Mouse (Mus musculus) heart, postnatal 0 days (tissue): ENCODE measurements at regions not wholly inside any gene's neighbourhood (a gene's known extent, or its start where the extent isn't known, plus 50 kb on each side); places are given as distances from the start of the nearest gene placed in this dataset.

ENCODE experiments used
- ATAC-seq: fragments of 200-750 bp; cut with Nextera tagmentation; 2 replicates; pipeline ENCODE4 v1.8.0; 2017; ENCODE audit warnings: low read depth, moderate number of reproducible peaks, moderate library complexity; ENCODE audit not compliant: insufficient read depth
- DNase-seq: peaks from one replicate; pipeline ENCODE4 v3.0.0-alpha.2; 2016; ENCODE audit warnings: low spot score
- H3K27ac ChIP-seq: fragments of 300-500 bp; sonication (generic); 2 replicates; pipeline ENCODE4 v1.5.1; 2014; ENCODE audit warnings: low read depth, mild to moderate bottlenecking
- H3K27me3 ChIP-seq: fragments of 300-500 bp; sonication (generic); 2 replicates; pipeline ENCODE4 v1.6.1; 2014; ENCODE audit warnings: low read length, mixed read lengths; ENCODE audit not compliant: control insufficient read depth, insufficient read depth
- H3K36me3 ChIP-seq: fragments of 300-500 bp; sonication (generic); replicated peaks from 2 replicates; pipeline ENCODE4 v1.6.1; 2014; ENCODE audit warnings: low read length, mixed read lengths; ENCODE audit not compliant: control insufficient read depth, insufficient read depth
- H3K4me1 ChIP-seq: fragments of 300-500 bp; sonication (generic); 2 replicates; pipeline ENCODE4 v1.6.1; 2014; ENCODE audit warnings: antibody characterized with exemption; ENCODE audit not compliant: control insufficient read depth, insufficient read depth
- H3K4me2 ChIP-seq: fragments of 300-500 bp; sonication (generic); 2 replicates; pipeline ENCODE4 v1.6.1; 2014; ENCODE audit warnings: low read depth, mild to moderate bottlenecking, low read length, moderate library complexity
- H3K4me3 ChIP-seq: fragments of 300-500 bp; sonication (generic); 2 replicates; pipeline ENCODE4 v1.5.1; 2014; ENCODE audit warnings: low read depth, low read length
- H3K9ac ChIP-seq: fragments of 300-500 bp; sonication (generic); replicated peaks from 2 replicates; pipeline ENCODE4 v1.6.1; 2014; ENCODE audit warnings: low read depth, low read length, mixed read lengths
- H3K9me3 ChIP-seq: fragments of 300-500 bp; sonication (generic); replicated peaks from 2 replicates; pipeline ENCODE4 v1.6.1; 2016; ENCODE audit warnings: low read length; ENCODE audit not compliant: control insufficient read depth
- CTCF ChIP-seq: IDR thresholded peaks from 2 replicates; pipeline ENCODE4 v1.5.1; 2016; ENCODE audit warnings: antibody characterized with exemption, control low read depth, low read depth
- EP300 ChIP-seq: IDR thresholded peaks from 2 replicates; pipeline ENCODE4 v1.6.1; 2016; ENCODE audit warnings: antibody characterized with exemption, low read depth
- WGBS: fragments of 180-500 bp; shearing (Covaris S2); extraction: QIAGEN DNeasy Blood & Tissue Kit; methylation state at CpG from one replicate; pipeline ENCODE4 v1.1.7; 2014; 5-methylcytosine and 5-hydroxymethylcytosine counted together

DNA sequence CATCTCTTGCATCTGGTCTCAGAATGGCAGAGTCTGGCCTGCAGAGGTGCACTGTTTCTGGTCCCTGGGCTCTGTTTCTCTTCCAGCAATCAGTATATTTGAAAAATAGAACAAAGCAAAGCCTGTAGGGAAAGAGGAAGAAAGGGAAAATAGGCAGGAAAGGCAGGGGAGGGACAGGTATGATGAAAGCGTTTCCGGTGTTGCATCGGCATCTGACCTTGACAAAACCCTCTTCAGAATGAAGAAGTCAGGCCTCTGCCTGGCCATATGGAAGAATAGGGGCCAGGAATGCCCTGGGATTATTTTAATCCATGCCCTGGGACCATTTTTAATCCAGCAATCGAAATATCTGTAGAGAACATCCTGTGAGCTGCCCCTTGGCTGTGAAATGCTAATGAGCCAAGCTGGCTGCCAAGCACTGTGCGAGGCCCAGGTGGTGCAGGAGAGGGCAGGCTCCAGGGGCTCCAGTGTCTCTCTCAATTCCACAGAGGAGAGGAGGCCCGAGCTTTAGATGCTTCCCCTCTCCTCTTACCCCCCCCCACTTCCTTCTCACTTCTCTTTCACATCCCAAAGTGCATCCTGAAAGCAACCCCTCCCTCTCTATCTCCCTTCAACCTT lies 136.7 kb downstream of the Cartpt start:
- Histone ChIP-seq H3K9ac (no peak overlapping the region), H3K4me2 (no peak overlapping the region), H3K27me3 (no peaks in the 10 kb centered on the region), H3K4me1 (0 out of 2 replicates have a peak, but pooled peaks cover 13% of the 10 kb centered on the region), H3K36me3 (no peaks in the 10 kb centered on the region), H3K9me3 (no peaks in the 10 kb centered on the region), H3K27ac (no peak overlapping the region), H3K4me3 (no peak overlapping the region)
- WGBS: 59% methylated on average over 6 of the region's 6 CpGs
- ATAC-seq (no peak), DNase-seq (no peak)
- no peak for TF ChIP-seq EP300
- no peak for TF ChIP-seq CTCF

GRCm38 (mm10) chr13:99761843-99762242 lies 139.0 kb downstream of the Cartpt start:
- no peak overlapping the region for H3K27ac ChIP-seq
- no peak overlapping the region for H3K4me3 ChIP-seq
- 0 out of 2 replicates have a peak, but pooled peaks cover 13% of the 10 kb centered on the region for H3K4me1 ChIP-seq
- DNase-seq (no peak), ATAC-seq (no peak)
- H3K9ac ChIP-seq: no peak overlapping the region
- H3K4me2 ChIP-seq: no peak overlapping the region
- 42% methylated on average over 9 of the region's 9 CpGs for WGBS
- H3K9me3 ChIP-seq: no peaks in the 10 kb centered on the region
- no peaks in the 10 kb centered on the region for H3K36me3 ChIP-seq
- H3K27me3 ChIP-seq: no peaks in the 10 kb centered on the region
- no peak for TF ChIP-seq EP300
- no peak for TF ChIP-seq CTCF

GRCm38 (mm10) chr13:99761423-99761822 lies 139.5 kb downstream of the Cartpt start:
- 0 out of 2 replicates have a peak, but pooled peaks cover 13% of the 10 kb centered on the region for H3K4me1 ChIP-seq
- no peaks in the 10 kb centered on the region for H3K36me3 ChIP-seq
- ATAC-seq (no peak), DNase-seq (no peak)
- TF ChIP-seq EP300: no peak
- TF ChIP-seq CTCF: no peak
- no peak overlapping the region for H3K27ac ChIP-seq
- H3K9me3 ChIP-seq: no peaks in the 10 kb centered on the region
- no peak overlapping the region for H3K9ac ChIP-seq
- H3K4me2 ChIP-seq: no peak overlapping the region
- H3K4me3 ChIP-seq: no peak overlapping the region
- no peaks in the 10 kb centered on the region for H3K27me3 ChIP-seq
- 6% methylated on average over 4 of the region's 4 CpGs for WGBS

DNA sequence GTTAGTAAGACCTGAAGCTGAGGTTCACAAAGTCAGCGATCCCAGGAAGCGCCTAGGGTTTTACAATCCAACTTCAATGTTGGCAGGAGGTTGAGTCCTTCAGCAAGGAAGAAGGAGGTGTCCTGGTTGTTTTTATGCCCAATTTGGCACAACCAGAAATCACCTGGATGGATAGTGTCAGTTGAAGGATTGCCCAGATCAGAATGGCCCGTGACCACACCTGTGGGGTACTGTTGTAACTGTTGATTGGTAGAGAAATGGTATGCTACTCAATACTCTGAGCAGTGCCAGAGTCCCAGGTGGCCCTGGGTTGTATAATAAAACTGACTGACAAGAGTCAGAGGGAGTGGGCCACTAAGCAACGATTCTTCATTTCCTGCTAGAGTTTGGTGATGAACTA lies 140.2 kb downstream of the Cartpt start:
- Histone ChIP-seq H3K4me2 (no peak overlapping the region), H3K9me3 (no peaks in the 10 kb centered on the region), H3K9ac (no peak overlapping the region), H3K27ac (no peak overlapping the region), H3K4me1 (0 out of 2 replicates have a peak, but pooled peaks cover 8% of the 10 kb centered on the region), H3K36me3 (no peaks in the 10 kb centered on the region), H3K4me3 (no peak overlapping the region), H3K27me3 (no peaks in the 10 kb centered on the region)
- 83% methylated on average over 4 of the region's 4 CpGs for WGBS
- DNase-seq: no peak
- TF ChIP-seq EP300: no peak
- no peak for TF ChIP-seq CTCF
- ATAC-seq: no peak

DNA sequence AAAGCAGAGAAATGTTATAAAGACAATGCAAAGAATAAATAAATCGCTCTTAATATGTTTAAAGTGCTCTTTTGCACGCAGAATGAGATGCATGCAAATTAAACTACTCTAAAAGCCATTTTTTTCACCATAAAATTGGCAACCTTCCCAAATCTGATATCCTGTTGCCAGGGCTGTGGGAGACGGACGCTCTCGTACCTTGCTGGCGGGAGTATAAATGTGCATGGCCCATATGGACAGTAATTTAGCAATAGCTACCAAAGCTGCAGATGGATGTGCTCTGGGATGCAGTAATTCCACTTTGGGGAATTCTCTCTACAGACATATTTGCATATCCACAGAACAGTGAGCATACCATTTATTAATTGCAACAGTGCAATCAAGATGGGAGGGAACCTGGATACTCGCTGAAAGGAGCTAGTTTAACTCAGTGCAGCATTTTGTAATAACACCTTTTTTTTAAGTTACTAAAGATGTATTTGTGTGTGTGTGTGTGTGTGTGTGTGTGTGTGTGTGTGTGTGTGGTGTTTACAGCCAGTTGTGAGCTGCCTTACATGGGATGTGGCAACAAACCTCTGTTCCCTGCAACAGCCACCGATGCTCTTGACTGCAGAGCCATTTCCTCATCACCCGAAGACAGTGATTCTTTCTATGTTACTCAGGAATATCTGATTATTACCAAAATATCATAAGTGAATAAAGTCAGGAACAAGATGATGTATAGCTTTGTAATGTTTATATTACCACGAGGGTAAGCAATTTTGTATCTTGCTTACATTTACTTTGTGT lies 141.4 kb downstream of the Cartpt start:
- ATAC-seq (no peak), DNase-seq (no peak)
- Histone ChIP-seq H3K4me2 (no peak overlapping the region), H3K27me3 (no peaks in the 10 kb centered on the region), H3K27ac (no peak overlapping the region), H3K9me3 (no peaks in the 10 kb centered on the region), H3K4me1 (0 out of 2 replicates have a peak, but pooled peaks cover 7% of the 10 kb centered on the region), H3K36me3 (no peaks in the 10 kb centered on the region), H3K9ac (no peak overlapping the region), H3K4me3 (no peak overlapping the region)
- 72% methylated on average over 10 of the region's 10 CpGs for WGBS
- no peak for TF ChIP-seq CTCF
- no peak for TF ChIP-seq EP300
